Mouse (Mus musculus) ES-Bruce4 (cell line): ENCODE data around the gene Rbm25. TPM values are rescaled to one million over a fixed set of nuclear protein-coding genes. Genes with fewer than 3 reads are reported as not detected.
"Not testable (repeated sequence)": the region's sequence is repeated elsewhere in the genome, so short reads cannot be mapped to it uniquely, and the experiment has no call there.

Source experiments
- H3K27ac ChIP-seq: 2 replicates; pipeline ENCODE4 v1.5.1; 2012; ENCODE audit warnings: low read length, inconsistent platforms; ENCODE audit not compliant: insufficient read depth
- H3K27me3 ChIP-seq: 2 replicates; pipeline ENCODE4 v1.6.1; 2012; ENCODE audit warnings: mild to moderate bottlenecking, low read length, inconsistent platforms; ENCODE audit not compliant: control insufficient read depth, poor library complexity, insufficient read depth, severe bottlenecking
- H3K36me3 ChIP-seq: 2 replicates; pipeline ENCODE4 v1.6.1; 2012; ENCODE audit warnings: inconsistent platforms, mild to moderate bottlenecking, low read length, moderate library complexity; ENCODE audit not compliant: control insufficient read depth, poor library complexity, insufficient read depth, severe bottlenecking
- H3K4me1 ChIP-seq: one replicate; pipeline ENCODE4 v1.8.1; 2011; ENCODE audit warnings: low read length; ENCODE audit not compliant: control insufficient read depth, insufficient read depth
- H3K4me3 ChIP-seq: 2 replicates; pipeline ENCODE4 v1.5.1; 2011; ENCODE audit warnings: low read depth, mild to moderate bottlenecking, low read length
- H3K9ac ChIP-seq: 2 replicates; pipeline ENCODE4 v1.6.1; 2012; ENCODE audit warnings: low read depth, mild to moderate bottlenecking, inconsistent platforms; ENCODE audit not compliant: poor library complexity, severe bottlenecking
- H3K9me3 ChIP-seq: replicated peaks from 2 replicates; pipeline ENCODE4 v1.6.1; 2012; ENCODE audit warnings: mild to moderate bottlenecking, low read length, inconsistent platforms; ENCODE audit not compliant: control insufficient read depth, poor library complexity, insufficient read depth, severe bottlenecking
- CTCF ChIP-seq: IDR thresholded peaks from one replicate; pipeline ENCODE4 v1.8.1; 2011; ENCODE audit warnings: low read depth, low read length
- EP300 ChIP-seq: IDR thresholded peaks from 2 replicates; pipeline ENCODE4 v1.6.1; 2011; ENCODE audit warnings: low read depth, low read length; ENCODE audit not compliant: insufficient read depth
- POLR2A ChIP-seq: IDR thresholded peaks from one replicate; pipeline ENCODE4 v1.8.1; 2011; ENCODE audit warnings: low read length; ENCODE audit not compliant: insufficient read depth
- polyA plus RNA-seq: library from polyadenylated mRNA; stranded (reverse); fragments of >200 nt; gene quantifications from 2 replicates; pipeline ENCODE4 v1.2.4, GENCODE M21; 2011; ENCODE audit warnings: low read depth; ENCODE audit not compliant: missing spikeins, insufficient read depth, insufficient read length

Gene Rbm25
- polyA plus RNA-seq, result 370 and 372 TPM in 2 replicates

- H3K27me3 ChIP-seq, H3K4me1 ChIP-seq, H3K9me3 ChIP-seq: not testable (repeated sequence)
- Histone ChIP-seq H3K36me3 (peaks cover 13% of the 10 kb centered on the region), H3K9ac (peak within 1 kb of the TSS; percentile 99), H3K27ac (peak within 1 kb of the TSS; percentile 85), H3K4me3 (peak within 1 kb of the TSS; percentile 99)
These were observed at the start of gene Rbm25 for GRCm38 (mm10) chr12:83630936-83631335. TSS of gene Rbm25 (plus strand) at chr12:83631236.

- no peaks in the 10 kb centered on the region for H3K9me3 ChIP-seq
- H3K27me3 ChIP-seq, result no peaks in the 10 kb centered on the region
- no peak for TF ChIP-seq POLR2A
- TF ChIP-seq EP300, result no peak
- peaks cover 1% of the 10 kb centered on the region for H3K4me1 ChIP-seq
- peaks cover 1% of the 10 kb centered on the region; the same call in 1 of the 2 replicates for H3K36me3 ChIP-seq
- no peak overlapping the region for H3K9ac ChIP-seq
- no peak overlapping the region for H3K27ac ChIP-seq
- H3K4me3 ChIP-seq, result no peak overlapping the region
These were observed 48.9 kb upstream of the Rbm25 start for GRCm38 (mm10) chr12:83582106-83582505.

GRCm38 (mm10) chr12:83582747-83583146 is 48.3 kb upstream of the Rbm25 start:
- H3K27me3 ChIP-seq, result no peaks in the 10 kb centered on the region
- H3K27ac ChIP-seq, result no peak overlapping the region
- H3K9ac ChIP-seq, result no peak overlapping the region
- H3K9me3 ChIP-seq, result no peaks in the 10 kb centered on the region
- H3K4me3 ChIP-seq, result no peak overlapping the region
- peaks cover 5% of the 10 kb centered on the region; the same call in 1 of the 2 replicates for H3K36me3 ChIP-seq
- H3K4me1 ChIP-seq, result peaks cover 1% of the 10 kb centered on the region
- no peak for TF ChIP-seq CTCF
- no peak for TF ChIP-seq EP300
- TF ChIP-seq POLR2A, result no peak

- H3K27ac ChIP-seq, result no peak overlapping the region
- no peak overlapping the region for H3K4me3 ChIP-seq
- no peak for TF ChIP-seq POLR2A
- TF ChIP-seq EP300, result no peak
- H3K36me3 ChIP-seq, result peaks cover 21% of the 10 kb centered on the region
- no peaks in the 10 kb centered on the region for H3K9me3 ChIP-seq
- H3K4me1 ChIP-seq, result peaks cover 2% of the 10 kb centered on the region
- no peak overlapping the region for H3K9ac ChIP-seq
- H3K27me3 ChIP-seq, result no peaks in the 10 kb centered on the region
These were observed 44.4 kb upstream of the Rbm25 start for GRCm38 (mm10) chr12:83586628-83587027.

GRCm38 (mm10) chr12:83591754-83592501 is 39.1 kb upstream of the Rbm25 start:
- Histone ChIP-seq H3K9ac (no peak overlapping the region), H3K27me3 (no peaks in the 10 kb centered on the region), H3K27ac (no peak overlapping the region), H3K36me3 (peaks cover 39% of the 10 kb centered on the region), H3K9me3 (no peaks in the 10 kb centered on the region), H3K4me3 (no peak overlapping the region), H3K4me1 (peaks cover 2% of the 10 kb centered on the region)
- TF ChIP-seq POLR2A, result no peak

GRCm38 (mm10) chr12:83594454-83595040 is 36.5 kb upstream of the Rbm25 start:
- Histone ChIP-seq H3K36me3 (peaks cover 29% of the 10 kb centered on the region), H3K9me3 (no peaks in the 10 kb centered on the region), H3K27me3 (no peaks in the 10 kb centered on the region), H3K4me1 (peaks cover 2% of the 10 kb centered on the region), H3K9ac (no peak overlapping the region), H3K4me3 (no peak overlapping the region), H3K27ac (no peak overlapping the region)
- no peak for TF ChIP-seq CTCF
- no peak for TF ChIP-seq POLR2A
- TF ChIP-seq EP300, result no peak
